Mouse (Mus musculus) limb, embryonic 14.5 days (tissue): ENCODE data around the gene Rbm17. TPM values are rescaled to one million over a fixed set of nuclear protein-coding genes. Genes with fewer than 3 reads are reported as not detected.

Source experiments
- ATAC-seq: fragments of 200-750 bp; cut with Nextera tagmentation; 2 replicates; pipeline ENCODE4 v1.8.0; 2017; ENCODE audit warnings: low read depth, moderate number of reproducible peaks, moderate TSS enrichment; ENCODE audit not compliant: low FRiP score
- DNase-seq: peaks from one replicate; pipeline ENCODE4 v3.0.0-alpha.2; 2015; ENCODE audit warnings: low spot score
- H3K27ac ChIP-seq: fragments of 300-500 bp; sonication (generic); replicated peaks from 2 replicates; pipeline ENCODE4 v1.5.1; 2014; ENCODE audit warnings: low read depth, mild to moderate bottlenecking, low read length, moderate library complexity, mixed read lengths
- H3K27me3 ChIP-seq: fragments of 300-500 bp; sonication (generic); 2 replicates; pipeline ENCODE4 v1.6.1; 2014; ENCODE audit warnings: low read length, mixed read lengths; ENCODE audit not compliant: control insufficient read depth, insufficient read depth
- H3K36me3 ChIP-seq: fragments of 300-500 bp; sonication (generic); 2 replicates; pipeline ENCODE4 v1.6.1; 2014; ENCODE audit warnings: mild to moderate bottlenecking, low read length, moderate library complexity, mixed read lengths; ENCODE audit not compliant: control insufficient read depth, insufficient read depth
- H3K4me1 ChIP-seq: fragments of 300-500 bp; sonication (generic); 2 replicates; pipeline ENCODE4 v1.6.1; 2014; ENCODE audit warnings: antibody characterized with exemption, low read length, mixed read lengths; ENCODE audit not compliant: control insufficient read depth, insufficient read depth
- H3K4me2 ChIP-seq: fragments of 300-500 bp; sonication (generic); replicated peaks from 2 replicates; pipeline ENCODE4 v1.6.1; 2014; ENCODE audit warnings: low read depth, mild to moderate bottlenecking, low read length, moderate library complexity; ENCODE audit not compliant: severe bottlenecking
- H3K4me3 ChIP-seq: fragments of 300-500 bp; sonication (generic); replicated peaks from 2 replicates; pipeline ENCODE4 v1.5.1; 2014; ENCODE audit warnings: low read length
- H3K9ac ChIP-seq: fragments of 300-500 bp; sonication (generic); 2 replicates; pipeline ENCODE4 v1.6.1; 2014; ENCODE audit warnings: mild to moderate bottlenecking, low read depth, low read length, moderate library complexity; ENCODE audit not compliant: severe bottlenecking
- H3K9me3 ChIP-seq: fragments of 300-500 bp; sonication (generic); 2 replicates; pipeline ENCODE4 v1.6.1; 2016; ENCODE audit warnings: low read length; ENCODE audit not compliant: control insufficient read depth
- POLR2A ChIP-seq: fragments of 200-500 bp; IDR thresholded peaks from 2 replicates; pipeline ENCODE4 v1.8.0; 2012; ENCODE audit warnings: inconsistent platforms, mild to moderate bottlenecking, moderate library complexity, borderline replicate concordance; ENCODE audit not compliant: insufficient read depth, insufficient read length; ENCODE audit errors: extremely low read depth
- WGBS: fragments of 180-500 bp; shearing (Covaris S2); extraction: QIAGEN DNeasy Blood & Tissue Kit; methylation state at CpG from one replicate; pipeline ENCODE4 v1.1.7; 2014; 5-methylcytosine and 5-hydroxymethylcytosine counted together
- polyA plus RNA-seq, 2 experiments: library from polyadenylated mRNA; depleted of rRNA in 1 of 2; stranded (reverse) in 1 of 2; unstranded in 1 of 2; fragments of >200 nt; fragmentation: Nextera tagmentation in 1 of 2; extraction: Ambion mirVana in 1 of 2; gene quantifications; 2 replicates each; pipeline versions ENCODE4 v1.2.1 to v1.2.3; 2012 to 2014

The Rbm17 gene
- polyA plus RNA-seq, 2 experiments, result 141 to 202 TPM

GRCm38 (mm10) chr2:11567781-11568362 lies 36.1 kb downstream of the Rbm17 start:
- Histone ChIP-seq H3K4me3 (no peak overlapping the region), H3K9ac (no peak overlapping the region), H3K36me3 (no peaks in the 10 kb centered on the region), H3K27ac (no peak overlapping the region), H3K4me1 (no peaks in the 10 kb centered on the region), H3K27me3 (no peaks in the 10 kb centered on the region), H3K4me2 (no peak overlapping the region), H3K9me3 (no peaks in the 10 kb centered on the region)
- no peak for TF ChIP-seq POLR2A
- ATAC-seq (no peak), DNase-seq (no peak)
- 62% methylated on average over 4 of the region's 4 CpGs for WGBS

GRCm38 (mm10) chr2:11566898-11567297 lies 37.1 kb downstream of the Rbm17 start:
- DNase-seq (no peak), ATAC-seq (no peak)
- H3K9me3 ChIP-seq, result no peaks in the 10 kb centered on the region
- no peak for TF ChIP-seq POLR2A
- H3K4me2 ChIP-seq, result no peak overlapping the region
- 78% methylated on average over 3 of the region's 3 CpGs for WGBS
- H3K36me3 ChIP-seq, result no peaks in the 10 kb centered on the region
- H3K9ac ChIP-seq, result no peak overlapping the region
- H3K27me3 ChIP-seq, result no peaks in the 10 kb centered on the region
- H3K4me3 ChIP-seq, result no peak overlapping the region
- H3K27ac ChIP-seq, result no peak overlapping the region
- no peaks in the 10 kb centered on the region for H3K4me1 ChIP-seq

- Histone ChIP-seq H3K36me3 (no peaks in the 10 kb centered on the region), H3K4me2 (no peak overlapping the region), H3K27ac (no peak overlapping the region), H3K9ac (no peak overlapping the region), H3K27me3 (no peaks in the 10 kb centered on the region), H3K4me1 (no peaks in the 10 kb centered on the region), H3K9me3 (no peaks in the 10 kb centered on the region), H3K4me3 (no peak overlapping the region)
- ATAC-seq (no peak), DNase-seq (no peak)
- WGBS, result 83% methylated on average over 7 of the region's 7 CpGs
- TF ChIP-seq POLR2A, result no peak
Observed at GRCm38 (mm10) chr2:11566241-11566640, 37.7 kb downstream of the Rbm17 start.

GRCm38 (mm10) chr2:11564768-11565167 lies 39.2 kb downstream of the Rbm17 start:
- H3K27me3 ChIP-seq, result no peaks in the 10 kb centered on the region
- no peak overlapping the region for H3K9ac ChIP-seq
- no peak overlapping the region for H3K4me2 ChIP-seq
- no peak overlapping the region for H3K4me3 ChIP-seq
- H3K36me3 ChIP-seq, result no peaks in the 10 kb centered on the region
- H3K4me1 ChIP-seq, result no peaks in the 10 kb centered on the region
- DNase-seq, result no peak
- ATAC-seq, result no peak
- no peak for TF ChIP-seq POLR2A
- WGBS, result 78% methylated on average over 6 of the region's 6 CpGs
- H3K9me3 ChIP-seq, result no peaks in the 10 kb centered on the region
- H3K27ac ChIP-seq, result no peak overlapping the region

GRCm38 (mm10) chr2:11563256-11563655 lies 40.7 kb downstream of the Rbm17 start:
- no peak for DNase-seq
- no peak for ATAC-seq
- WGBS, result 92% methylated on average over 17 of the region's 17 CpGs

More at GRCm38 (mm10) chr2:11563256-11563655, 40.7 kb downstream of the Rbm17 start:
- Histone ChIP-seq H3K27me3 (no peaks in the 10 kb centered on the region), H3K27ac (no peak overlapping the region), H3K4me3 (no peak overlapping the region), H3K9ac (no peak overlapping the region), H3K36me3 (no peaks in the 10 kb centered on the region), H3K4me2 (no peak overlapping the region), H3K4me1 (no peaks in the 10 kb centered on the region), H3K9me3 (no peaks in the 10 kb centered on the region)
- no peak for TF ChIP-seq POLR2A
